Mouse (Mus musculus) bone marrow macrophage, adult 2 months (primary cell): ENCODE results near the gene Slc31a2. TPM values are rescaled to one million over a fixed set of nuclear protein-coding genes. Genes with fewer than 3 reads are reported as not detected.

Source experiments
- H3K27ac ChIP-seq: 2 replicates; pipeline ENCODE4 v1.5.1; 2012; ENCODE audit warnings: low read depth, low read length; ENCODE audit not compliant: insufficient read depth
- H3K4me1 ChIP-seq: 2 replicates; pipeline ENCODE4 v1.6.1; 2012; ENCODE audit warnings: low read length; ENCODE audit not compliant: control insufficient read depth, insufficient read depth
- H3K4me3 ChIP-seq: 2 replicates; pipeline ENCODE4 v1.5.1; 2012; ENCODE audit warnings: mild to moderate bottlenecking, low read length, moderate library complexity; ENCODE audit not compliant: insufficient read depth
- CTCF ChIP-seq: IDR thresholded peaks from 2 replicates; pipeline ENCODE4 v1.5.1; 2012; ENCODE audit warnings: low read depth, mild to moderate bottlenecking, low read length, moderate library complexity
- POLR2A ChIP-seq: IDR thresholded peaks from 2 replicates; pipeline ENCODE4 v1.6.1; 2012; ENCODE audit warnings: mild to moderate bottlenecking, low read depth, low read length, borderline replicate concordance
- polyA plus RNA-seq: library from polyadenylated mRNA; stranded (reverse); fragments of >200 nt; gene quantifications from 2 replicates; pipeline ENCODE4 v1.2.4, GENCODE M21; 2012; ENCODE audit not compliant: missing spikeins, insufficient read depth, insufficient read length

The Slc31a2 gene
- polyA plus RNA-seq, 1 experiment: 73.7 TPM

DNA sequence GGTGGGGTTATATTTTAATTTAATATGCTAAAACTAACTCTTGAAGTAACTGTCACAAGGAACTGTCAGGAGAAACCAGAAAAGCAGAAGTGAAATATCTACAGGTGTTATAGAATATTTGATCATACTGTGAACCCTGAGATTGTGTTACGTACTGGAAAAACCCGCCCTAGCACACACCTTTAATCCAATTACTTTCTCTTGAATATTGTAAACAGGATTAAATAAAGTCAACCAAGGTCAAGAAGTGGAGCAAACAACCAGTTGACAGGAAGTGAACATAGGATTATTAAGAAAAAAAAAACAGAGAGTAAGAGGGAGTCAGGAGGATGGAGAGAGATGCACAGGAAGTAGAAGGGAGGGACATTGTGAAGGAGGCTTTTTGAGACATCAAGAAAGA, 50.5 kb downstream of the Slc31a2 start:
- no peak overlapping the region for H3K27ac ChIP-seq
- no peak for TF ChIP-seq POLR2A
- no peak for TF ChIP-seq CTCF
- peaks cover 26% of the 10 kb centered on the region for H3K4me1 ChIP-seq
- H3K4me3 ChIP-seq: no peak overlapping the region

DNA sequence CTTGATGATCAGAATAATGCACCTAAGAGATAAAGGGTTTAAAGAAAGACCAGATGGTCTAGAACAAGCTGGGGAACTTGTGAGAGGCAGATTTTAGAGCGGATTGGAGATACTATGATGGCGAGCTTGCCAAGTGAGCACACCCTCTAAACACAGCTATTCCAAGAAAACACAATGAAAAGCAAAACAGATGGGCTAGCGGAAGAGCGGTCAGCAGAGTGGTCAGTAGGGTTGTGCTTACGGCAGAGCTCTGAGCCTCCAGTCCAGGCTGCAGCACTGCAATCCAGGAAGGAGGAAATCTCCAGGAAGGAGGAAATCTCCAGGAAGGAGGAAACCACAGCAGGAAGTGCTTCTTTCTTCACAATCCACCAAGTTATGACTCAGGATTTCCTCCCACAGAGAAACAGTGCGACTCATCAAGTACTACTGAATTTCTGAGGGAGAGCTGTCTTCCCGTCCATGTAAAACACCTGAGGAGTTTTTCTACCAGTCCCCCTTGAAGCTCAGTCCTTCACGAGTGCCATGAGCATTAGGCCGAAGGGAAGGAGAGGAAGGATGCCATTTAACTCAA, 51.4 kb downstream of the Slc31a2 start:
- Histone ChIP-seq H3K4me3 (no peak overlapping the region), H3K27ac (peak overlapping the region; percentile 37; the same call in 1 of the 2 replicates), H3K4me1 (peaks cover 26% of the 10 kb centered on the region)
- TF ChIP-seq POLR2A (no peak), CTCF (no peak)

DNA sequence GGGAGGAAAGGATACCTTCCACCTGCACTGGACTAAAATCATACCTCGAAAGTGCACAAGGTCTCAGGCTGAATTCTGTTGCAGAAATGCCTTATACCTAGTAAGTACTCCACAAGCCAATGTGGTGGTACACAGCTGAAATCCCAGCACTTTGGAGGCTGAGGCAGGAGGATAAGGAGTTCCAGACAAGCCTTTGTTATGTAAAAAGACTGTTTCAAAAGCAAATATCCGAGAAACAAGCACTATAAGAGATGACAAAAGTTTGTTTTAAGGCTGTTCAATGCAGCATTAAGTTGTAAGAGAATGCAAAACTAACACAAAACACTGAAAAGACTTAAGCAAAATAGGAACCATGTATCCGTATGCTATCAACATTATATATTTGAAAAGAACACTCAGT, 52.2 kb downstream of the Slc31a2 start:
- Histone ChIP-seq H3K4me3 (no peak overlapping the region), H3K27ac (no peak overlapping the region), H3K4me1 (peaks cover 26% of the 10 kb centered on the region)
- TF ChIP-seq CTCF: no peak
- no peak for TF ChIP-seq POLR2A

DNA sequence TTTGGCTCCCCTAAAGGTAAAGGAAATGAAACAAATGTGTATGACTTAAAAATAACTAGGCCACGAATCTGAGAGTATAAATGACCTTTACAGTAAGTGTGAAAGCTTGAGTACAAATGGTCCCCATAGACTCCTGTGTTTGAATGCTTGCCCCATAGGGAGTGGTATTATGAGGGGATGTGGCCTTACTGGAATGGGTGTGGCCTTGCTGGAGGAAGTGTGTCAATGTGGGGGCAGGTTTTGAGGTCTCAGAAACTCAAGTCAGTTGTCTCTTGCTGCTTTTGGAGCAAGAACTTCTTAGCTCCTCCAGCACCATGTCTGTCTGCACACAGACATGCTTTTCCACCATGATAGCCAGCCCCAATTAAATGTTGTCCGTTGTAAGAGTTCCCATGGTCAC, 54.1 kb downstream of the Slc31a2 start:
- no peak for TF ChIP-seq POLR2A
- no peak for TF ChIP-seq CTCF
- Histone ChIP-seq H3K27ac (no peak overlapping the region), H3K4me3 (no peak overlapping the region)

GRCm38 (mm10) chr4:62318294-62318693, 55.9 kb downstream of the Slc31a2 start:
- Histone ChIP-seq H3K27ac (no peak overlapping the region), H3K4me1 (peaks cover 34% of the 10 kb centered on the region), H3K4me3 (no peak overlapping the region)
- TF ChIP-seq CTCF: no peak
- TF ChIP-seq POLR2A: no peak

More for the DNA sequence above, 54.1 kb downstream of the Slc31a2 start:
- peaks cover 26% of the 10 kb centered on the region for H3K4me1 ChIP-seq

GRCm38 (mm10) chr4:62322684-62323083, 60.3 kb downstream of the Slc31a2 start:
- H3K4me3 ChIP-seq: 0 out of 2 replicates have a peak overlapping the region, but pooled peaks have one; percentile 1
- H3K4me1 ChIP-seq: peaks cover 50% of the 10 kb centered on the region
- TF ChIP-seq CTCF (no peak), POLR2A (no peak)
- H3K27ac ChIP-seq: peak overlapping the region; percentile 72

- Histone ChIP-seq H3K4me1 (peaks cover 62% of the 10 kb centered on the region), H3K4me3 (no peak overlapping the region), H3K27ac (no peak overlapping the region)
- TF ChIP-seq POLR2A: no peak
- no peak for TF ChIP-seq CTCF
Measured at GRCm38 (mm10) chr4:62326111-62326510, 63.7 kb downstream of the Slc31a2 start.

DNA sequence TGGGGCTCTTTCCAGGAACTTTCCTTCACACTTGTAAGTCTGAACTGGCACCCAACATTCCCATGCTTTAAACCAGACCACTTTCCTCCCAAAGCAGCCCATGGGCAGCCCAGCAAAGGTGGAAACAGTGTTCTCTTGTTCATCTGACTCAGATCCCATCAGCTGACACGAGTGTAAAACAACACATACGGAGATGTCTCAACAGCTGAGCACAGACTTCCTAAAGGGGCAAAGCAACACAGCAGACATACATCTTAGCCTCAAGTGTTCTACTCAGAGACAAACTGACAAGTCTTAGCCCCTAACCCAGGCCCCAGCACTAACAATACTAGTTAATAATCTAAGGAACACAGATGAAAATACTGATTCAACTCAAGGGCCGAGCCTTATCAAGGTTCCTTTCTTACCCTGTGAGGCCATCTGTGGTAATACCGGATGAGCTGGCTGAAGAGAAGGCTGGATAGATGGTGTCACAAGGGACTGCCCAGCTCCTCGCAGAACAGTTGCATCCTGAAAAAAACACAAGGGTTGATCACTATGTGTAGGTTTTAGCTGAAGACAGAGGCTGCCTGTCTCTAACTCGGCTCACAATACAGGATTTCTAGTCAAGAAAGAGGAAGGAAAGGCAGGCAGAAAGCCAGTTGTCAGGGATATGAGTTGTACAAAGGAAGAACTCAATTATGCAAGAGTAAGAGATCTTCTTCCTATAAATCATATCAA, 66.7 kb downstream of the Slc31a2 start:
- peak overlapping the region; percentile 99 for H3K27ac ChIP-seq
- H3K4me1 ChIP-seq: peaks cover 47% of the 10 kb centered on the region
- TF ChIP-seq CTCF: no peak
- TF ChIP-seq POLR2A: no peak
- H3K4me3 ChIP-seq: peak overlapping the region; percentile 49

GRCm38 (mm10) chr4:62331977-62332376, 69.6 kb downstream of the Slc31a2 start:
- Histone ChIP-seq H3K27ac (no peak overlapping the region), H3K4me1 (peaks cover 24% of the 10 kb centered on the region), H3K4me3 (no peak overlapping the region)
- no peak for TF ChIP-seq CTCF
- TF ChIP-seq POLR2A: no peak

DNA sequence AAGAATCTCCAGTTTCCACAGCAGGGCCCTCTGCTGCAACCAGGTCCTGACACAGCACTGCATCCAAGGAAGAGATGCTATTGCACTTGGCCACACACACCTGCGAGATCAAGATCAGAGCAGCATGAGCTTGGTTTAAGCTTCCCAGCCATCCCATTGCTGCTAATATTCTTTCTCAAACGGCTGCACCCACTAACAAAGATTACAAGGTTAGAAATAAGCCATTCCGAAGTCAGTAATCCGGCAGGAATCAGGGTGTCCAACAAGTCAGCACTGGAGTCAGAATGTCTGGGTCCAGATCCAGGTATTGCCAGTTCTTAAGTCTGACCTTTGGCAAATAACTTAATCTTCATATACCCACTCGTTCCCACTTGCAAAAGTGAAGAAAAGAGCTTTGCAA, 76.2 kb downstream of the Slc31a2 start:
- H3K4me1 ChIP-seq: no peaks in the 10 kb centered on the region
- H3K4me3 ChIP-seq: no peak overlapping the region
- TF ChIP-seq CTCF (no peak), POLR2A (no peak)
- H3K27ac ChIP-seq: no peak overlapping the region

- TF ChIP-seq POLR2A (no peak), CTCF (no peak)
- Histone ChIP-seq H3K4me3 (no peak overlapping the region), H3K4me1 (peaks cover 13% of the 10 kb centered on the region), H3K27ac (no peak overlapping the region)
Measured at GRCm38 (mm10) chr4:62344000-62344399, 81.6 kb downstream of the Slc31a2 start.
